Mouse (Mus musculus) monocyte, adult 5-6 weeks (primary cell): ENCODE results near the gene Hist1h2bf. TPM values are rescaled to one million over a fixed set of nuclear protein-coding genes. Genes with fewer than 3 reads are reported as not detected.

Experiments
- ATAC-seq: fragments of 153-309, 156-312 bp; replicated peaks from 2 replicates; pipeline ENCODE4 v1.8.0; 2017; ENCODE audit warnings: mild to moderate bottlenecking; ENCODE audit not compliant: low TSS enrichment, insufficient number of reproducible peaks, severe bottlenecking, poor library complexity, low FRiP score
- total RNA-seq: library from RNA; stranded (forward); fragments of 200-1000, 200-491, 200-594 nt; gene quantifications from 3 replicates; pipeline ENCODE4 v1.2.3, GENCODE M21; 2017

Gene Hist1h2bf
- 19.2 to 51.4 TPM (median 45.4 TPM) in 3 replicates for total RNA-seq

DNA sequence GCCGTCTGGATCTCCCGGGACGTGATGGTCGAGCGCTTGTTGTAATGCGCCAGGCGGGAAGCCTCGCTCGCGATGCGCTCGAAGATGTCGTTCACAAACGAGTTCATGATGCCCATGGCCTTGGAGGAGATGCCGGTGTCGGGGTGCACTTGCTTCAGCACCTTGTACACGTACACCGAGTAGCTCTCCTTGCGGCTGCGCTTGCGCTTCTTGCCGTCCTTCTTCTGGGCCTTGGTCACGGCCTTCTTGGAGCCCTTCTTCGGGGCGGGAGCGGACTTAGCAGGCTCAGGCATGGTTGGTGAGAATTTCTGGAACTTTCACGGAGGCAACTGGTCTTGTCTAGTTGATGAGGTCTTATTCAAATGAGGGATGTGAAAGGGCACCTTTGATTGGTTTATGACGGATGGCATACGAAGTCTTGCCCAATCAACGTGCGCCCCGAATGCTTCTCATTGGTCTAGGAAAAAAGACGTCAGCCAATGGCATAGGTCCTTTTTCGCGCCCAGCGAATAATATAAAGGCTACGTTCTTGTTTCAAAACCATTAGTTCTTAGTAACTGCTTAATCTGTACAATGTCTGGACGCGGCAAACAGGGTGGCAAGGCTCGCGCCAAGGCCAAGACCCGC is at the start of gene Hist1h2bf, which contains the start of gene Hist1h2ad:
Gene Hist1h2bf (minus strand): TSS at position 299 of the 627 bp plus-strand sequence.
Gene Hist1h2ad (plus strand): TSS at position 484 of the 627 bp plus-strand sequence.
- ATAC-seq: peak; percentile 91

DNA sequence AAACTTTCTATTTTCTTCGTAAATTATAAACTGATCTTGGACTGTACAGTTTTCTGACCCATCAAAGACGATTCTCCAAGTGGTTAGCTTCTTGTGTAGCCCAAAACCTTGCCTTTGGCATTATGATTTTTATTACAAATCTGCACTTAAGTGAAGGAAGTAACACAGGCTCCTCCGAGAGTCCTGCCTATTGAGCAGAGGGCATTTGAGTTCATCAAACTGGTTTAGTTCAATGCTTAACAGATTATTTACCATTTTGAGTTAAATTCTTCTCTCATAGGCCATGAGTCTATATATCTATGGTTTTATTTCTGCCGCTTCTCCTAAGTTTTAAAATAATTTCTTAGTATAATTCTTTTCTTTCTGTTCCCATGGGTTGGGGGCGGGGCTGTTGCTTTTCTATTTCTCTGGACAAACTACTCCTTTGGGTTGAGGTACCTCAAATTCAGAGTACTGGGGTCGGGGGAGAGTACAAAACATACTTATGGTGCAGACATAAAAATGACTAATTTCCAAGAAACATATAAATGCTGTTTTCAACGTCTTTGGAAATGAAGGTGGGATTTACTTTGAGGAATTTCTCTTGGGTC is 49.0 kb upstream of the Hist1h2bf start:
- ATAC-seq: no peak

DNA sequence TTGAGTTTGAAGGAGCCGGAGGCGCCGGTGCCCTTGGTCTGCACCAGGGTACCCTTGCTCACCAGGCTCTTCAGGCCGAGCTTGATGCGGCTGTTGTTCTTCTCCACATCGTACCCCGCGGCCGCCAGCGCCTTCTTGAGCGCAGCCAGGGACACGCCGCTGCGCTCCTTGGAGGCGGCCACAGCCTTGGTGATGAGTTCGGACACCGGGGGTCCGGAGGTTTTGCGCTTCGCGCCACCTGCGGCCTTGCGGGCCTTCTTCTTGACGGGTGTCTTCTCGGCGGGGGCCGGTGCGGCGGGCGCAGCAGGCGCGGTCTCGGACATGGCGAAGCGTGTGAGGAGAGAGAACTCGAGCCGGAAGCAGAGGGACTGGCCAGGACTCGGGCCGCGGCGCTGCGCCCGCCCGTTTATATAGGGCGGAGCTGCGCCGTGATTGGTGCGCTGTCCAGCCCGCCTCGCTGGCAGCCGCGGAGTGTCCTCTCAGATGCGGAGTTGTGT is 48.2 kb upstream of the Hist1h2bf start, which contains the start of gene Hist1h1e:
Gene Hist1h1e (minus strand): TSS at position 384 of the 497 bp plus-strand sequence.
- ATAC-seq: peak; percentile 73

DNA sequence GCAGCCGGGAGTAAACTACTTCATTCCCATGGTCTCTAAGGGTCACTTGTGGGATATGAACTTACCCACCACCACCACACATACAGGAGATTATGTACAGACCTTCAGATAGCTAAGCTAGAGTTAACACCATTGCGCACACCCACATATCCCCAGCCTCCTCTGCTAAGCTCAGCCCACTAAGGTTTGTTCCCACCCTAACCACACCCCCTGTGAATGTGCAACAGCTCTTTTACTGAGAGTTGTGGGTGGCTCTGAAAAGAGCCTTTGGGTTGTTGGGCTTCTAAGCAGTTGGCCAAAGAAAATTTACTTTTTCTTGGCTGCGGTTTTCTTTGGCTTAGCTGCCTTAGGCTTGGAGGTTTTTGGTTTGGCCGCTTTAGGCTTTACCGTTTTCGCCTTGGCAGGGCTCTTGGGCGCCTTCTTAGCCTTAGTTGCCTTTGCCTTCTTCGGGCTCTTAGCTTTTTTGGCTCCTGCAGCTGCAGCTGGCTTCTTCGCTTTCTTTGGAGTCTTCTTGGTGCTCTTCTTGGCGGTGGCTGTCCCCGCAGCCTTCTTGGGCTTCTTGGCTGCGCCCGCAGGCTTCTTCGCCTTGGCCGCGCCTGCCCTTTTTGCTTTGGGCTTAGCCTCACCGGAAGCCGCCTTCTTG is 47.7 kb upstream of the Hist1h2bf start:
- ATAC-seq: peak; percentile 80

DNA sequence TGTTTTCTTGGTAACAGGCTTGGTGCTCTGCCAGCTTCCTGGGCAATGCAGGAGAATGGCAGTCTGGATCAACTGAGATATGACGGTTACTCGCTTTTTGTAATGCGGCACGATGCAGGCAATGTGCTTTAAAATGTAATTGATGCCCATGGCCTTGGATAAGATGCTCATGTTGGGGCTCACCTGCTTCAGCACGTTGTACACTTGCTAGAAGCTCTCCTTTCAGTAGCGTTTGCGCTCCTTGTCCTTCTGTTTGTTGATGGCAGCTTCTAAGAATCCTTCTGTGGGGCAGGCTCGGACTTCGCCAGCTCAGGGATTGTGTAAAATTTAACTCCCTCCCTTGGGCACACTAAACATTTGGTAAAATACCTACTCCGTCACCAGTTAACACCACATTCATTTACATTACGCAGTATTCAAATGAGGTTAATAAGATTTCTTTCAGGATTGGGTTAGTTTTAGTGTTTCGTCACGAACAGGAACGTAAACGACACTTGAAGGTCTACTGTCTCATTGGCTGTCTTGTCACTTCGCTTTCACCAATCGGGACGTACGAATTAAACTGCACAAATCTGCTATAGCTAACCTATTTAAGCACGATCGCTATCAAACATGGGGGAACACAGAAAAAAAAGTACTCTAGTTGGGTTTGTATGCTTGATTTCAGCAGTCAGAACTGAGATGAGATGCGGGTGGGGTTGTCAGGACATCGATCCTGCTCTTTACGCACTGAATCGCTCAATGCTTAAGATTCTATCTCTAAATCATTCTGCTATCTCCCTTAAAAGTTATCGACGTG is 46.9 kb upstream of the Hist1h2bf start, which contains the start of gene Hist1h2be:
Gene Hist1h2be (minus strand): TSS at position 392 of the 799 bp plus-strand sequence.
- ATAC-seq: peak; percentile 79

DNA sequence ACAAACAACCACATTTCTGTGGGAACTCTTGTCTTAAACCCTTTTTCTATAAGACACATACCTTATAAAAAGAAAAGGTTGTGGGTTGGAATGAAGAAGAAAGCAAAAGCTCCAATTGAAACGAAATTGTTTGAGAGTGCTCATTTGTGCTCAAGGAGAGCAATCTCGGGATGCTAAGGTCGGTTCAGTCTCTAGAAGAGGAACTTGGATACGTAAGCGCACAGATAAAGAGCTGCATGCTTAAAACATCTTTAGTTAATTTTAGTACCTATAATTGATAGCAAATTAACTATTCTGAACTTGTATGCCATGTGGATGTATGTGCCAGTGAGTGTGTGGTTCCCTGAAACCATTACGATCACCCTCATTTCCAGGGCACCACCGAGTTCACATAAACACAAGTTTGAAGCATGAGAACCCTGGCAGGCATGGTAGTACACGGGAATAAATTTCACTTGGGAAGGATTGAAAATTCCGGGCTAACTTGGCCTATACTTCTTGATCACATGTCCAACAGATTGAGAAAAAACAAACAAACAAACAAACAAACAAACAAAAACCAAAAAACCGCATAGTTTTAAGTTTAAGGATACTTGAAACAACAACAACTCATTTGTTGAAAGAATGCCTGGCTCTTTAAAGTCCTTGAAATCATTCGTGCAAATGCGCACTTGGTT is 46.2 kb upstream of the Hist1h2bf start:
- no peak for ATAC-seq

DNA sequence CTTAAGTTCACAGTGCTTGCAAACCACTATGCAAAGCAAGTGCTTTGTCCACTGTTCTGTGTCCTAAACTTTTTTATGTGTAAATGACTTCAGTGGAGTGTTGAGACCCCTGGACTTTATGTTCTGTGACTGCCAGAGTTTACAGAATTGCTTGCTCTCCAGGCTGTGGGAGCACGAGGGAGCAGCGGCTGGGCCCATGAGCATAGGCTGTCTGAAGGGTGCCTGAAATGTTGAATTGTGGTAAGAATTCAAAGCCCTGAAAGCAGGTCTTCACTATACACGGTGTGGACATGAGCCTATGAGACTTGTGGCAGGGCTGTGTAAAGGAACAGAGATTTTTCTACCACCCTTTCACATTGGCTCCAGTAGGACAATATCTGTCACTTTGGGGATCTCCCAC is 37.6 kb upstream of the Hist1h2bf start:
- ATAC-seq: no peak

DNA sequence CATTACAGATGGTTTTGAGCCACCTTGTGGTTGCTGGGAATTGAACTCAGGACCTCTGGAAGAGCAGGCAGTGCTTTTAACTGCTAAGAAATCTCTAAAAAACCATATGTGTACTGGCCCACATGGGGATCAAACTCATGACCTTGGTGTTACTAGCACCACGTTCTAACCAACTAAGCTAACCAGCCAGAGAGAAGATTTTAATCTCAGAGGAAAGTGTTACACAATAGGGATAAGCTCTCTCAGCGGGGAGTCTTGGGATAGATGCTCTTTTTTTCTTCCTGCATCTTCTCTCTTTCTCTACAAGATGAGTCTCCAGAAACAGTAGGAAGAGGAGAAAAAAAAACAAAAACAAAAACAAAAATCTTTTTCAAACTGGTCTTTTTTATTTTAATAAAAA is 36.4 kb upstream of the Hist1h2bf start:
- ATAC-seq: no peak

DNA sequence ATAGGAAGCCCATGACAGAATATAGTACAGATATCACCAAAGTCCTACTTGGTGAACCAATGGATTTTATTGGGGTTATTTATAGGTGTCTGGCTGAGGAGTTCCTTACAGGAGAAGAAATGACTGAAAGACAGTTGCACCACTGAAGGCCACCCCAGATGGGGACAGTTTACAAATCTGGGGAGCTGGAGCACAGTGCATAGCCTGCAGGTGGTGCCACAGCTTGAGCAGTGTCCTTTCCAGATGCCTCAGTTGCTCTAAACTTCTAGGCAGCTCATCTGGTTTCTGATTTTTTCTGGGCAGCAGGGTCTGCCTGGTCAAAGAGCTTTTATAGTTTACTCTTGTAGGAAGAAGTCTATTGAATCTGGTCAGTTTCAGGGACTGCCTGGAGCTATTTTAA is 35.8 kb upstream of the Hist1h2bf start:
- no peak for ATAC-seq

DNA sequence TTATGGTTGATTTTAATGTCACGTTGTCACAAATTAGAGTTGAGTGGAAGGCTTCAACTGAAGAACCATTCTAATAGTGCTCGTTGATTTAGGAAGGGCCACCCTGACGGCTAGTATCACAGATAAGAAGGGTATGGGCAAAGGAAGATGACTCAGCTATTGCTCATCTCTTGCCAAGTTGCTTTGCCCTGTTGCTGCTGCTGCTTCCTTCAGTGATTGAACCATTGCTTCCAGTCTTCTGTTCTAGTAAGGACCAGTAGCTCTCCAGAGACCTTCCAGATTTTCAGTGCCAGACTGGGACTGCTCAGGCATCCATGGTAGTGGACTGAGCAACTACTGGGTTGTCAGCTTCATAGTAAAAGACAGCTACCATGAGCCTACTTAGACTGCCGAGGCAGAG is 35.2 kb upstream of the Hist1h2bf start:
- no peak for ATAC-seq

DNA sequence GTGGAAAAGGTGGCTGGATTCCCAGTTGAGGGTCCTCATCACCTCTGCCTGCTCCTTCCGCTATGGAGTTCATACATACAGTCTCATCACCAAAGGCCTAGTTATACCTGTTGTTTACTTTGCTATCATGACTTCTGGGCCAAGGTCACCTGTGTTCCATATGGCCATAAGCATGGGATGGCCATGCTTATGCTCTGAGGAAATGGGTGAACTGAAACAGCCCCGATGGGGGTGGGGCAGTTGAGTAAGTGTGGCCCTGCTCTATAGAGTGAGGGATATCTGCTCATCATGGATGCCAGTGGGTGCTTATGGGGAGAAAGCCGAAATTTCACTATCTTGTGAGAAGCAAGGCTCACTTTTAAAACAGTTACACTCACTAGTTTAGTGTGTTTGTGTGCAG is 31.1 kb upstream of the Hist1h2bf start:
- no peak for ATAC-seq

DNA sequence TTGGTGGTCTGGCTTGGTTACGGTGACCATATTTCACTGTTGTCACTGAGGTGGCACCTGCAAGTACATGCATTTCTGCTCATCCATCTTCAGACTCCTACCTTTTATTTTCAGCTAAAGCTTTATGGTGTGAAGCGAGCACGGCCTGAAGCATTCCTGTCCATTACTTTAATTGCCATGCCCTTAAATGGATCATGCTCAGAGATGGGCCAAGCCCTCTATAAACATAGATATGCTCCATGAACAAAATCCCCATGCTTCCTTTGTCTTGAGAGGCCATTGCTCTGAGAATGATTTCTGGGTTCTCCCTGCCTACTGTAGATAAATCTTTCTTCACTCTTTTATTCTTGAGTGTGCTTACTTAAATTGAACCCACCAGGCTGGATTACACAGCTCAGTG is 30.5 kb upstream of the Hist1h2bf start:
- no peak for ATAC-seq

DNA sequence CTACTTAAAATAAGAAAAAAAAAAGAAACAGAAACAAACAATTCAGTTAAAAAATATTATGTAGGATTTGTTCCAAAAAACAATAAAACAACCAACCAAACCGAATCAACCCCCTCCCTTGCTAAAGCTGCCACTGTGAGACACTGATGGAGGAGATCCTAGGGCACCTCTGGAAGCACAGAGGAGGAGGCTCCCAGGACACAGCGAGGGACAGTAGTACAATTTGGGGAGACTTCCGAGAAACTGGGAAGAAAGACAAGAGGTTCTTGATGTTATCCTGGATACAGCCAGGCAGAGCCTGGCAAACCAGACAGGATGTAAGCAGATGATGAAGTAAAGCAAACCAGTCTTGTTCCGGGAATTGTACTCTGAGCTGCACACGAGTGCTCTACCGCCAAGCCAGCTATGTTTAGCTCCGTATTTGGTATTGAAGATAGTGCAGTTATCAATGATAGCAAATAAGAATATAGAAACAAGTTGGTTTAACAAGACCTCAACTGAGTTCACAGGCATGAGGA is 29.2 kb upstream of the Hist1h2bf start:
- ATAC-seq: no peak

DNA sequence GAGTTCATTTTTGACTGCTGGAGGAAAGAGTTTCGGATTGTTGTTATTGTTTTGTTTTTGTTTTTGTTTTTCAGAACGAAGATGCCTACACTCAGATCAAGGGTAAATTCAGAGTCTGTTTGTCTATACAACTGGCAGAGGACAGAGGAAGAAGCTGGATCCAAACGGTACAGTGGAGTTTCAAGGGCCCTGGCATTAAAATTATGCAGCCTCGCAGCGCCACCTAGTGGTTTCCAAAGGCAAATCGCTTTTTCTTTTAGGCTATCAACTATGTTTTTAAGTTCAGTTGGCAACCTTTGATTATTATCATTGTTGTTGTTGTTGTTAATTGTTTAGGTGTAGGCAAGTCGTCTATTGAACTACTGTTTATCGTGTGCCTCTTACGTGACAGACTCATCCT is 24.0 kb upstream of the Hist1h2bf start:
- peak; percentile 68; the same call in 1 of the 2 replicates for ATAC-seq

DNA sequence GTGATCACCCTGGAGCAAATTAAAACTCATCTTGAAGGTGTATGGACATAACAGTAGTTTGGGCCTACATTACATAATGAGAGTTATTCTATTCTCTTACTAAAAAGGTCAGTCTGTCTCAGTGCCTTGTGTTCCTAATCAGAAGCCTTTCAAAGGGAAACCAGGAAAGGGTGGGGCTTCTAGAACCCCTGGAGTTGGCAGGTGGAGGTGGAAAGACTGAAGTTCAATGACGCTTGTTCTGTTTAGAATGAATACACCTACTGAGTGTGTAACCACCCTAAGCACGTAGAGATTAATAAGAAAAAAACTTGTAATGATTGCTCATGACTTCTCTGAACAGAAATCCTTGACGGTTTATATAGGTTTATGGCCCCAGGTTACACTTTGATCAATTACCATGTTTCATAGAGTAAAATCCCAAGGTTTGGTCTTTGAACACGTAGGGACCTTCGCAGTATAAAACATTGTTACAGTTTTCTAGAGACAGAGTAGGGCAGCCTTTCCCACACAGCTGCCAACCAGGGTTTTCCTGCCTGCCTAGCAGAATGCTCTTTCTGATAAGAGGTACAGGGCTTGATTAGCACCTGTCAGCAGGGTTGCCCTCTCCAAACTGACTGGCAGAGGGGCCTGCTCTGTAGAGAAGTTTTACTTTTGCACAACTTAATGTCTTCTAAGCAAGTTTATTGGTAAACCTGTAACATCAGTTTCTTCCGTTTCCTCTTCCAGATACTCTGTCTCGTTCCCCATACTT is 21.8 kb upstream of the Hist1h2bf start:
- ATAC-seq: no peak

DNA sequence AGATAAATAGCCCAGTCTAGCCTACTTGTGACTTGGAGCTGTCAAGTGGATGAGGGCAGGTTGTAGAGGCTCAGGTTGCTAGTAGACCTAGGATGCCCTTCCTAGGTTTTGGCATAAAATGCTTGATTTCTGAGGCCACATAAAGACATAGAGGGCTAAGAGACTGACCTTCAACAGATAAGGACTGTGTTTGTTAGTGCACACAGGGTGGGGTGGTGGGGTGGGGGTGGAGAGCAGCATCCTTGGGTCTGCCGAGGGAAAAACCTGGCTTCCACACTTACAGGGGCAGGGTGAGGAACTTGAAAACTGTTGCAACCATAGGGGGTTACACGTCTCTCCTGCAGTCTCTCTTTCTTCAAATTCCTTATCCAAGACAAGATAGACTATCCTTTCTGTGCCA is 21.2 kb upstream of the Hist1h2bf start:
- no peak for ATAC-seq

DNA sequence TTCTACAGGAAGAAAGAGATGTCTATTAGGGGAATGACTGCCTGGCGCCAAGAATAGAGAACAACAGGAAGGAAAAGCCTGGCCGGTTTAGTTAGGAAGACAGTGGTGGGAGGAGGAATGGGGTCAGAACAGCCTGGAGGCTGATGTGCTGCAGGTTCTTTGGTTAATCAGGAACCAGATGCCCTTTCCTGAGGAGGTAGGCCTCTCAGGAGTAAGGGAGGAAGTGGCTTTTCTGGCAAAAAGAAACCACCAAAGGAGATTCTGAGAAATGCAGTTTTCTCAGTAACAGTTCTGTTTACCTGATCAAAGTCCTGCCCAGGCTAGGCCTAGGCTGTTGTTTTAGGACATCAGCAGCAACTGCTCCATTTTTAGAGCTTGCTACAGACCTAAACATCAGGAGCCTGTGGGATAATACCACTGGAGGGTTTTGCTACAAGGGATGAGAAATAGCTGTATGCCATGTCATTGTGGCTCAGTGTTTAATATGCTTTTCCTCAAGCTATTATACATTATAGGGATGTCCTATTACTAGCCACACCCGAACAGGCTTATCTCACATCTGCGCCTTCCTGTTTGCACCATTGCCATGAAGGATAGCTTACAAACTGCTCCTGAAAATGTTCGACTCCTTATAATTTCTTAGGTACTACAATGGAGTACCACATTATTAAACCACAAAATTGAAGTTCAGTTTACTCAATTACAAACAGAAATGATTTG is 19.2 kb upstream of the Hist1h2bf start:
- no peak for ATAC-seq
